Mouse (Mus musculus) limb, embryonic 11.5 days (tissue): ENCODE data around the gene Yes1. TPM values are rescaled to one million over a fixed set of nuclear protein-coding genes. Genes with fewer than 3 reads are reported as not detected.
"Not testable (repeated sequence)": the region's sequence is repeated elsewhere in the genome, so short reads cannot be mapped to it uniquely, and the experiment has no call there.

Experiments
- ATAC-seq: fragments of 200-750 bp; cut with Nextera tagmentation; 2 replicates; pipeline ENCODE4 v1.8.0; 2017; ENCODE audit warnings: low read depth; ENCODE audit not compliant: insufficient number of reproducible peaks, low FRiP score, low TSS enrichment
- DNase-seq: peaks from one replicate; pipeline ENCODE4 v3.0.0-alpha.2; 2015; ENCODE audit warnings: low spot score
- H3K27ac ChIP-seq: fragments of 300-500 bp; sonication (generic); replicated peaks from 2 replicates; pipeline ENCODE4 v1.5.1; 2014; ENCODE audit warnings: low read depth, mild to moderate bottlenecking, low read length
- H3K27me3 ChIP-seq: fragments of 300-500 bp; sonication (generic); 2 replicates; pipeline ENCODE4 v1.6.1; 2014; ENCODE audit warnings: mild to moderate bottlenecking, low read length, mixed read lengths; ENCODE audit not compliant: control insufficient read depth, insufficient read depth
- H3K36me3 ChIP-seq: fragments of 300-500 bp; sonication (generic); 2 replicates; pipeline ENCODE4 v1.6.1; 2014; ENCODE audit warnings: mild to moderate bottlenecking, low read length, moderate library complexity, mixed read lengths; ENCODE audit not compliant: control insufficient read depth, insufficient read depth
- H3K4me1 ChIP-seq: fragments of 300-500 bp; sonication (generic); 2 replicates; pipeline ENCODE4 v1.6.1; 2014; ENCODE audit warnings: low read length, mixed read lengths; ENCODE audit not compliant: control insufficient read depth, insufficient read depth
- H3K4me2 ChIP-seq: fragments of 300-500 bp; sonication (generic); 2 replicates; pipeline ENCODE4 v1.6.1; 2014; ENCODE audit warnings: low read depth, mild to moderate bottlenecking, moderate library complexity; ENCODE audit not compliant: severe bottlenecking
- H3K4me3 ChIP-seq: fragments of 300-500 bp; sonication (generic); 2 replicates; pipeline ENCODE4 v1.5.1; 2014; ENCODE audit warnings: low read depth, low read length
- H3K9ac ChIP-seq: fragments of 300-500 bp; sonication (generic); 2 replicates; pipeline ENCODE4 v1.6.1; 2014; ENCODE audit warnings: mild to moderate bottlenecking, low read length
- H3K9me3 ChIP-seq: fragments of 300-500 bp; sonication (generic); 2 replicates; pipeline ENCODE4 v1.6.1; 2016; ENCODE audit warnings: low read length; ENCODE audit not compliant: control insufficient read depth
- WGBS: fragments of 180-500 bp; shearing (Covaris S2); extraction: QIAGEN DNeasy Blood & Tissue Kit; methylation state at CpG from one replicate; pipeline ENCODE4 v1.1.7; 2014; 5-methylcytosine and 5-hydroxymethylcytosine counted together
- polyA plus RNA-seq: library from polyadenylated mRNA; unstranded; fragments of >200 nt; fragmentation: Nextera tagmentation; extraction: Ambion mirVana; gene quantifications from 2 replicates; pipeline ENCODE4 v1.2.1, GENCODE M21; 2014

The Yes1 gene
- polyA plus RNA-seq, 1 experiment from 2014 or later = 36.4 TPM

GRCm38 (mm10) chr5:32713042-32713702, 102.2 kb downstream of the Yes1 start:
- ATAC-seq = peak; percentile 23; the same call in 1 of the 2 replicates

GRCm38 (mm10) chr5:32713703-32714467, 102.9 kb downstream of the Yes1 start:
- peak; percentile 99 for ATAC-seq
- H3K27ac ChIP-seq = peak overlapping the region; percentile 77; the same call in 1 of the 2 replicates
- H3K4me3 ChIP-seq = peak overlapping the region; percentile 61
- no peaks in the 10 kb centered on the region for H3K27me3 ChIP-seq
- H3K9ac ChIP-seq = peak overlapping the region; percentile 62
- DNase-seq = peak; percentile 92
- no peaks in the 10 kb centered on the region for H3K9me3 ChIP-seq
- H3K4me2 ChIP-seq = peak overlapping the region; percentile 55
- under 1% methylated on average over 55 of the region's 55 CpGs for WGBS
- H3K36me3 ChIP-seq = no peaks in the 10 kb centered on the region
- 0 out of 2 replicates have a peak, but pooled peaks cover under 1% of the 10 kb centered on the region for H3K4me1 ChIP-seq

More at GRCm38 (mm10) chr5:32713042-32713702, 102.2 kb downstream of the Yes1 start:
- 30% methylated on average over 2 of the region's 2 CpGs for WGBS
- Histone ChIP-seq H3K27me3 (no peaks in the 10 kb centered on the region), H3K4me1 (no peaks in the 10 kb centered on the region), H3K4me2 (peak overlapping the region; percentile 55), H3K27ac (peak overlapping the region; percentile 77; the same call in 1 of the 2 replicates), H3K9me3 (no peaks in the 10 kb centered on the region), H3K36me3 (no peaks in the 10 kb centered on the region), H3K9ac (peak overlapping the region; percentile 62), H3K4me3 (peak overlapping the region; percentile 61)
- no peak for DNase-seq

GRCm38 (mm10) chr5:32717726-32718125, 106.8 kb downstream of the Yes1 start:
- H3K9ac ChIP-seq = no peak overlapping the region
- H3K4me1 ChIP-seq = 0 out of 2 replicates have a peak, but pooled peaks cover 2% of the 10 kb centered on the region
- WGBS = 65% methylated on average over 1 of the region's 1 CpGs

GRCm38 (mm10) chr5:32718916-32719315, 107.9 kb downstream of the Yes1 start:
- H3K36me3 ChIP-seq = no peaks in the 10 kb centered on the region
- no peaks in the 10 kb centered on the region for H3K9me3 ChIP-seq
- H3K4me1 ChIP-seq = 0 out of 2 replicates have a peak, but pooled peaks cover 2% of the 10 kb centered on the region
- no peak overlapping the region for H3K27ac ChIP-seq
- no peak overlapping the region for H3K4me3 ChIP-seq
- H3K9ac ChIP-seq = no peak overlapping the region
- H3K27me3 ChIP-seq = no peaks in the 10 kb centered on the region
- ATAC-seq = no peak
- no peak overlapping the region for H3K4me2 ChIP-seq
- 56% methylated on average over 6 of the region's 6 CpGs for WGBS
- no peak for DNase-seq

More at GRCm38 (mm10) chr5:32717726-32718125, 106.8 kb downstream of the Yes1 start:
- no peaks in the 10 kb centered on the region for H3K36me3 ChIP-seq
- no peak overlapping the region for H3K4me2 ChIP-seq
- no peak for ATAC-seq
- no peak overlapping the region for H3K4me3 ChIP-seq
- no peaks in the 10 kb centered on the region for H3K9me3 ChIP-seq
- no peak overlapping the region for H3K27ac ChIP-seq
- no peaks in the 10 kb centered on the region for H3K27me3 ChIP-seq
- DNase-seq = no peak

- ATAC-seq = no peak
- DNase-seq = no peak
Measured at GRCm38 (mm10) chr5:32720416-32720815, 109.4 kb downstream of the Yes1 start.

GRCm38 (mm10) chr5:32721316-32721715, 110.3 kb downstream of the Yes1 start:
- Histone ChIP-seq H3K27ac (no peak overlapping the region), H3K4me3 (no peak overlapping the region), H3K36me3 (no peaks in the 10 kb centered on the region), H3K27me3 (no peaks in the 10 kb centered on the region), H3K9me3 (no peaks in the 10 kb centered on the region), H3K4me1 (0 out of 2 replicates have a peak, but pooled peaks cover 2% of the 10 kb centered on the region), H3K9ac (no peak overlapping the region), H3K4me2 (no peak overlapping the region)
- WGBS = 72% methylated on average over 3 of the region's 3 CpGs
- ATAC-seq (no peak), DNase-seq (no peak)

More at GRCm38 (mm10) chr5:32720416-32720815, 109.4 kb downstream of the Yes1 start:
- H3K4me2 ChIP-seq = no peak overlapping the region
- no peaks in the 10 kb centered on the region for H3K9me3 ChIP-seq
- H3K4me3 ChIP-seq = no peak overlapping the region
- 79% methylated on average over 9 of the region's 9 CpGs for WGBS
- H3K27ac ChIP-seq = no peak overlapping the region
- no peak overlapping the region for H3K9ac ChIP-seq
- 0 out of 2 replicates have a peak, but pooled peaks cover 2% of the 10 kb centered on the region for H3K4me1 ChIP-seq
- H3K27me3 ChIP-seq = no peaks in the 10 kb centered on the region
- no peaks in the 10 kb centered on the region for H3K36me3 ChIP-seq

GRCm38 (mm10) chr5:32722263-32722662, 111.3 kb downstream of the Yes1 start:
- Histone ChIP-seq H3K9me3 (no peaks in the 10 kb centered on the region), H3K36me3 (no peaks in the 10 kb centered on the region), H3K9ac (peak overlapping the region; percentile 17; the same call in 1 of the 2 replicates), H3K4me1 (0 out of 2 replicates have a peak, but pooled peaks cover 2% of the 10 kb centered on the region), H3K4me2 (no peak overlapping the region), H3K27ac (no peak overlapping the region), H3K4me3 (no peak overlapping the region), H3K27me3 (no peaks in the 10 kb centered on the region)
- DNase-seq = no peak
- ATAC-seq = no peak
- WGBS = 89% methylated on average over 7 of the region's 7 CpGs

GRCm38 (mm10) chr5:32722711-32723110, 111.7 kb downstream of the Yes1 start:
- not testable (repeated sequence) for H3K27ac ChIP-seq, H3K4me1 ChIP-seq, H3K9me3 ChIP-seq, H3K36me3 ChIP-seq, H3K27me3 ChIP-seq, H3K9ac ChIP-seq, H3K4me3 ChIP-seq, ATAC-seq, H3K4me2 ChIP-seq, DNase-seq
- WGBS = 82% methylated on average over 8 of the region's 8 CpGs
